Mouse (Mus musculus): ENCODE data around the gene Nomo1. TPM values are rescaled to one million over a fixed set of nuclear protein-coding genes. Genes with fewer than 3 reads are reported as not detected.
A peak's percentile ranks its signal among the peaks of the same experiment; 100 is the strongest.

The Nomo1 gene
- polyA plus RNA-seq, 1 experiment = 74.8 TPM

DNA sequence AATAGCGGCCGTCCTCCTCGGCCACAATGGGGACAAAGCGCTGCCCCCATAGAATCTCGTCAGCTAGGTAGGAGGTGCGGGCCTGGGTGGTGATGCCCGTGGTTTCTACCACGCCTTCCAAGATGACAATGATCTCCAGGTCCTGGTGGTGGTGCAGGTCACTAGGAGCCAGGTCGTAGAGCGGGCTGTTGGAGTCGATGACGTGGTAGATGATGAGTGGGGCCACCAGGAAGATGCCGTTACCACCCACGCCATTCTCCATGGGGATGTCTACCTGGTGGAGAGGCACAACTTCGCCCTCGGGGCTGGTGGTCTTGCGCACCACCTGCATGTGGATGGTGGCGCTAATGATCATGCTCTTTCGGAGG, 65.4 kb downstream of the Nomo1 start:
- no peak for DNase-seq (ENCODE audit: extremely low spot score in 1 of 2, low spot score in 1 of 2)

GRCm38 (mm10) chr7:46099682-46100081, 66.2 kb downstream of the Nomo1 start:
- DNase-seq (ENCODE audit: extremely low spot score in 1 of 2, low spot score in 1 of 2) = peak in 1 of 2 experiments; percentile 18

- DNase-seq (ENCODE audit: extremely low spot score in 1 of 2, low spot score in 1 of 2) = peak; percentile 63 to 89
Observed at GRCm38 (mm10) chr7:46100563-46100962, 67.1 kb downstream of the Nomo1 start, which contains the start of gene Kcnj11. Kcnj11 (minus strand) TSS chr7:46100764.

GRCm38 (mm10) chr7:46103075-46103591, 69.6 kb downstream of the Nomo1 start:
- DNase-seq (ENCODE audit: extremely low spot score in 1 of 2, low spot score in 1 of 2) = peak; percentile 61 to 81

GRCm38 (mm10) chr7:46103771-46104170, 70.3 kb downstream of the Nomo1 start:
- no peak for DNase-seq (ENCODE audit: extremely low spot score in 1 of 2, low spot score in 1 of 2)

DNA sequence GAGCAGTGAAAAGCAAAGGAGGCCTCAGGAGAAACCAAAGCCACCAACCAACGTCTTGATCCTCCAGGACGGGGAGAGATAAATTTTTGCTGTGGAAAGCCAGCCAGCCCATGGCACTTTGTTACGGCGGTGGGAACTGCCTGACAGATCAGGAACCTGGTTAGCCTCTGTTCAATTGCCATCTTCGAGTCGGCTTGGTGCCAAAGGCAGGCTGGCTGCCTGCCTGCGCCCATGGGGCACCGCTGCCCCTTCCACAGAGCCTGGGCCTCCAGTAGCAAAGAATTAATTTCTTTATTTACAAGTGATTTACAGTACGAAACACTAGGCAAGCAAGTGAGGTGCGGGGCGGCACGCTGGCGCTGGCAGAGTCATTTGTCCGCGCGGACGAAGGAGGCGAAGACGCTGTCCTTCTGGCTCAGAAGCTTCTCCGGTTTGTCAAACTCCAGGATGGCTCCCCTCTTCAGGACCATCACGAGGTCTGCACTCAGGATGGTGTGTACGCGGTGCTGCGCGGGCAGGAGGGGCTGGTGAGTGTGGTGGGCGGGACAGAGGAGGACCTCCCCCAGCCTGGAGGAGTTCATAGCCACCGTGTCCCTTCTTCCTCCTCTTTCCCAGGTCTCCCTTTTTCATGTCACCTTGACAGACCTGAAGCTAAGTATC, 70.9 kb downstream of the Nomo1 start:
- DNase-seq (ENCODE audit: extremely low spot score in 1 of 2, low spot score in 1 of 2) = no peak

DNA sequence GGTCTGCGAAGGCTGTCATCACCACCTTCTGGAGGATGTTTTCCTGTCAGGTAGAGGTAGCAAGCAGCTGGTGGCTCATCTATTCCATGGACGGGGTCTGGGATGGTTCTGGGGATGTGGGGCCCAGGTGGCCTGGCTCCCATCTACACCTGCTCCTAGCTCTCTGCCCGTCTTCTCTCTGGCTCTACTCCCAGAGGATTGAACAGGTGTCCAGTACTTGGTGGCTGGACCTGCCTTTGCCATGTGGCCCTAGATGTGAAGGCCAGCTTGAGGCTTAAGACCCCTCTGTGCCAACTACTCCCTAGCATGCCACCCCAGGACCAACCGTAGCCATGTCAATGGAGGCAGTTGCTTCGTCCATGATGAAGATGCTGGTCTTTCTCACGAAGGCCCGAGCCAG, 72.0 kb downstream of the Nomo1 start:
- DNase-seq (ENCODE audit: extremely low spot score in 1 of 2, low spot score in 1 of 2) = no peak

DNA sequence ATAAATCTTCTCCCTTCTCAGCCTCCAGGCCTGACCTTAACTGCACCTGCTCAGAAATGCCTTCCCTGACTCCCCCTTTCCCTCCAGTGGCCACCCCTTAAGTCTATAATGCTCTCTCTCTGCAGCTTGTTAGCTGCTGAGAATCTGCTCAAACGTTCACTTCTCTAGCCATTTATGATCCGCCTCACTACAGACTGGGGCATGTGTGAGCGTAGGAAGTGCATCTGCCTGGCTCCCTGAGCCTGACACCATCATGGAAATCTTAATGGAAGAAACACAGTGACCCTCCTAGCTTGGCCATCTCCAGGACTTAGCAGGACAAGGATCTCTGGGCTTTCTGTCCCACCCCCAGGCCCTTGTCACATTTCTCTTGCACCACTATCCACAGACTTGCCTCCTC, 76.6 kb downstream of the Nomo1 start:
- no peak for DNase-seq (ENCODE audit: extremely low spot score in 1 of 2, low spot score in 1 of 2)

DNA sequence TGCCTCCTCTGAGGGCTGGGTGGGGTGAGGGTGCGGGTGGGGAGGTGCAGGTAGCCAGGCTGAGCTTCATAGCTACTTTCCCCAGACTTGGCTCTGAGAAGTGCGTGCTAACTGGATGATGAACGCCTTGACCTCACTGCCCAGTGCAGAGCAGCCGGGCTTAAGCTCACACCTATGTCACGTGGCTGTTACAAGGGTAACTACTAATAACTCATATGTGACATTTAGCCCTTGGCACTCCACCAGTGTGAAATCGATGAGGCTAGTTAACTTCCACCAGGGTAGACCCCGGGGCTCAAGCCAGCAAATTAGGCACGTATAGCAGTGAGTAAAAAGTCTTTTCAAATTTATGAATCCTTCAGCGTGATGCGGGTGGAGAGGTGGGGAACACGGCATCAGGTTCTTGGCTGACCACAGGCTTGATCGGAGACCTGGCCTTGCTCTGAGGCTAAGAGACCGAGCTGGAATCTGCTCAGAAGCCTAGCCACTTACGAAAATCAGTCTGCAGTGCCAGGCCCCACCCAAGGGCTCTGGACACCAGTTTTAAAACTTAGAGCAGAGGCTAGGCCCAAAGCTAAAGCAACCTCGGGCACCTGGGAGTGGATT, 77.8 kb downstream of the Nomo1 start:
- DNase-seq (ENCODE audit: extremely low spot score in 1 of 2, low spot score in 1 of 2) = no peak

- DNase-seq (ENCODE audit: extremely low spot score in 1 of 2, low spot score in 1 of 2) = no peak
Observed at GRCm38 (mm10) chr7:46111938-46112337, 78.4 kb downstream of the Nomo1 start.

GRCm38 (mm10) chr7:46113435-46113834, 79.9 kb downstream of the Nomo1 start:
- DNase-seq (ENCODE audit: extremely low spot score in 1 of 2, low spot score in 1 of 2) = no peak

GRCm38 (mm10) chr7:46116118-46116581, 82.7 kb downstream of the Nomo1 start:
- no peak for DNase-seq (ENCODE audit: extremely low spot score in 1 of 2, low spot score in 1 of 2)

- DNase-seq (ENCODE audit: extremely low spot score in 1 of 2, low spot score in 1 of 2) = no peak
Observed at GRCm38 (mm10) chr7:46117035-46117434, 83.5 kb downstream of the Nomo1 start.

- DNase-seq (ENCODE audit: extremely low spot score in 1 of 2, low spot score in 1 of 2) = no peak
Observed at GRCm38 (mm10) chr7:46122964-46123363, 89.5 kb downstream of the Nomo1 start.

GRCm38 (mm10) chr7:46124460-46124859, 91.0 kb downstream of the Nomo1 start:
- no peak for DNase-seq (ENCODE audit: extremely low spot score in 1 of 2, low spot score in 1 of 2)

DNA sequence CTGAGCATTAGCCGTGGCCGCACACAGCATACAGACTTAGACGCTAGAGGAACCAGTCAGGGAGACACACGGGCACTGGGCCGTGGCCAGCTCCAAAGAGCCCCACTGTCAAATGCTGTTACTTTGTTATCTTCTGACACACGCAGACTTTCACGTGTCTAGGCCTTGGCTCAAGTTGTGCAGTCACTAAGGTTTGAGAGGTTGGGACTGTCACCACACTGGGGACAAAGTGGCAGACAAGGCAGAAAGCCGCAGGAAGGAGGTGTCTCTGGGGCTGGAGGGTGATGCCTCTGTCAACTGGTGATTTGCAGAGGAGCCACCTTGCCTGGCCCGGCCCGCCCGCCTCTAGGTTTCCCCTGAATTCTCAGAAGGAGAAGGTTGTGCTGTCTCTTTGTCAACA, 91.8 kb downstream of the Nomo1 start:
- DNase-seq (ENCODE audit: extremely low spot score in 1 of 2, low spot score in 1 of 2) = no peak

DNA sequence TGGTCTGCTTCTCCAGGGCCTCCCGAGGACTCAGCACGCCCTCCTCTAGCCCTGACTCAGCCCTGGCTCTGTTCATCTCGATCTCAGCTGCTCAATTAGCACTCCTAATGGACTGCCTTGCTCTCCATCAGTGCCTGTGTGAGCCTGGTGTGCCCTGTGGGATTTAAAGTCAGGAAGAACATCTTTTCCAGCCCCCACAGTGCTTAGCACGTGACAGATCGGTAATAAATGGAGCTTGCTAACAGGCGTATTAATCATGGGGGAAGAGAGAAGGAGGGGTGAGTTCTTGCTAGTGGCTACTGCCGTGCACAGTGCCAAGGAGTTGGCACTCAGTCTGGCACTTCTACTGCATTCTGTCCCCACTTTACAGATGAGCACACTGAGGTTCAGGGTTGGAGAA, 94.7 kb downstream of the Nomo1 start:
- DNase-seq (ENCODE audit: extremely low spot score in 1 of 2, low spot score in 1 of 2) = no peak

GRCm38 (mm10) chr7:46129463-46130179, 96.1 kb downstream of the Nomo1 start:
- DNase-seq (ENCODE audit: extremely low spot score in 1 of 2, low spot score in 1 of 2) = no peak

- DNase-seq (ENCODE audit: extremely low spot score in 1 of 2, low spot score in 1 of 2) = no peak
Observed at GRCm38 (mm10) chr7:46130723-46131122, 97.2 kb downstream of the Nomo1 start.

DNA sequence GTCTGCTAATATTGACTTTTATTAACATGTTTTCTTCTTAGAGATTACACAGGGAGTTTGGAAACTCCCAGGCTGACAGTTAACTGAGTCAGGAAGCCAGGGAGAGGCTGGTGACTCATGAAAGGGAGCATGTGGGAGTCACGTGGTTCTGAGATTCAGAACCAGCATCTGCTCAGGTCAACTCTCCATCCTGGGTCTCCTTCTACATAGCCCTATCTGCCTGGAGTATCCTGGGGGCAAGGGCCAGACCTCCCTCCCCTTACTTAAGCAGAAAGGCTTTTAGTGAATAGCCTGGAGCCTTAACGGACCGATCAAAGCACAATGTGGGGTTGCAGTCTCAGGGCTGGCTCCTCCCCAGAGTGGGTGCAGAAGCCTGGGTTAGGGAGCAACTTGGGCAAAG, 97.8 kb downstream of the Nomo1 start:
- peak; percentile 42 to 77 for DNase-seq (ENCODE audit: extremely low spot score in 1 of 2, low spot score in 1 of 2)

- DNase-seq (ENCODE audit: extremely low spot score in 1 of 2, low spot score in 1 of 2) = peak in 1 of 2 experiments; percentile 49
Observed at GRCm38 (mm10) chr7:46131806-46132205, 98.3 kb downstream of the Nomo1 start.
